Mouse (Mus musculus) kidney, postnatal 36 days (tissue): ENCODE measurements around the gene Ccdc92b.

Experiments
- DNase-seq, 2 experiments: peaks; one replicate each; pipeline ENCODE4 v3.0.0; 2021 to 2022; ENCODE audit warnings: mixed read lengths in 2 of 2

Gene Ccdc92b

GRCm38 (mm10) chr11:74655941-74656340 lies 36.5 kb downstream of the Ccdc92b start:
- no peak for DNase-seq

- no peak for DNase-seq
Measured at GRCm38 (mm10) chr11:74660336-74660735, 40.9 kb downstream of the Ccdc92b start.

GRCm38 (mm10) chr11:74661641-74662040 lies 42.2 kb downstream of the Ccdc92b start:
- DNase-seq = no peak

- DNase-seq = no peak
Measured at GRCm38 (mm10) chr11:74662221-74662620, 42.8 kb downstream of the Ccdc92b start.

- no peak for DNase-seq
Measured at GRCm38 (mm10) chr11:74664279-74664678, 44.9 kb downstream of the Ccdc92b start.

- no peak for DNase-seq
Measured at GRCm38 (mm10) chr11:74664906-74665305, 45.5 kb downstream of the Ccdc92b start.

- DNase-seq = no peak
Measured at GRCm38 (mm10) chr11:74665631-74666283, 46.4 kb downstream of the Ccdc92b start.

- DNase-seq = no peak
Measured at GRCm38 (mm10) chr11:74666284-74666652, 46.9 kb downstream of the Ccdc92b start.

- DNase-seq = no peak
Measured at GRCm38 (mm10) chr11:74666776-74667581, 47.6 kb downstream of the Ccdc92b start.

- no peak for DNase-seq
Measured at GRCm38 (mm10) chr11:74667582-74668010, 48.2 kb downstream of the Ccdc92b start.

- DNase-seq = no peak
Measured at GRCm38 (mm10) chr11:74668466-74668865, 49.1 kb downstream of the Ccdc92b start.

GRCm38 (mm10) chr11:74668971-74669370 lies 49.6 kb downstream of the Ccdc92b start:
- no peak for DNase-seq

- no peak for DNase-seq
Measured at GRCm38 (mm10) chr11:74670151-74670550, 50.7 kb downstream of the Ccdc92b start.

GRCm38 (mm10) chr11:74671013-74671412 lies 51.6 kb downstream of the Ccdc92b start:
- no peak for DNase-seq

- no peak for DNase-seq
Measured at GRCm38 (mm10) chr11:74671839-74672238, 52.4 kb downstream of the Ccdc92b start.

GRCm38 (mm10) chr11:74672901-74673513 lies 53.6 kb downstream of the Ccdc92b start:
- DNase-seq = peak in 1 of 2 experiments; percentile 26

GRCm38 (mm10) chr11:74673561-74673960 lies 54.2 kb downstream of the Ccdc92b start:
- DNase-seq = no peak

GRCm38 (mm10) chr11:74674713-74675112 lies 55.3 kb downstream of the Ccdc92b start:
- DNase-seq = no peak

GRCm38 (mm10) chr11:74675156-74675555 lies 55.8 kb downstream of the Ccdc92b start:
- no peak for DNase-seq
